Mouse (Mus musculus): ENCODE measurements around the gene Ctnnbl1.

- TF ChIP-seq POLR2A (IDR thresholded peaks at IDR 0.05; ENCODE audit: low read depth, low read length) (no peak), CTCF (IDR thresholded peaks at IDR 0.05; ENCODE audit: extremely low read depth, insufficient read depth, insufficient read length, insufficient replicate concordance) (no peak)
Measured at GRCm38 (mm10) chr2:157875111-157875510, 137.9 kb downstream of the Ctnnbl1 start.
